9 mouse cellular contexts compared by ENCODE assay signal in the genomic region with DNA sequence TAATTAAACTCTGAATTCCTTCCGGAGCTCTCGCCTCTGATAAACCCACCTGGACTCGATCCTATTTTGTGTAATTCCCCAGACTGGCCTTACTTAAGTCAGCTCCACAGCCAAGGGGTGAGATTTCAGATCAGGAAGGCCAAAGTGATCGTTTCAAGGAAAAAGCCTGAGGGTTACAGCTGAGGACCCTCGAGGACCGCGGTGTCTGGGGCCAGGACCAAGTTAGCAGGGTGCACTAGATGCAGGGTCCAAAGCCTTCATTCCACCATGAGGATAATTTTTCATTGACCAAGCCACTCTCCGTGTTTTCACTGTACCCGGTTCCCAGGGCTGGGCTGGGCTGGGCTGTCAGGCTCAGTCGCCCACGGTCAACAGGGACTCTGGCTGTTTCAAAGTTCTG. TPM values are rescaled to one million over a fixed set of nuclear protein-coding genes. Genes with fewer than 3 reads are reported as not detected.
A peak's percentile ranks its signal among the peaks of the same experiment; 100 is the strongest.
DNase-seq lines count a peak whose midpoint lies in the region; ATAC-seq and TF ChIP-seq lines count a peak whose summit lies in the region.
"Had no signal": no experiment of that assay in that cellular context is flagged by ENCODE, and none has a peak within 500 bp of the region (broad histone marks: within the 10 kb centered on the region; RNA-seq: fewer than 3 reads in every experiment).

No protein-coding gene starts in this region.

- no peak for TF ChIP-seq POLR2A in bone marrow, adult 2 months (IDR thresholded peaks at IDR 0.05; ENCODE audit: borderline replicate concordance, control insufficient read depth, low read depth, low read length)

- no peaks in the 10 kb centered on the region for H3K9me3 ChIP-seq in heart, embryonic 12.5 days (replicated peaks)
- no peaks in the 10 kb centered on the region for H3K9me3 ChIP-seq in kidney, embryonic 15.5 days (replicated peaks)
- H3K9me3 ChIP-seq in midbrain, postnatal 0 days (ENCODE audit: low read length), result no peaks in the 10 kb centered on the region
- H3K9me3 ChIP-seq in stomach, embryonic 16.5 days (replicated peaks; ENCODE audit: control insufficient read depth, low read length), result no peaks in the 10 kb centered on the region

- peak overlapping the region; percentile 74 for H3K4me2 ChIP-seq in heart, embryonic 12.5 days
- H3K4me2 ChIP-seq in kidney, embryonic 15.5 days, result peak overlapping the region; percentile 92
- H3K4me2 ChIP-seq in midbrain, postnatal 0 days (ENCODE audit: low read depth, low read length, poor library complexity, severe bottlenecking), result peak overlapping the region; percentile 88
- H3K4me2 ChIP-seq in stomach, embryonic 16.5 days (ENCODE audit: low read depth, low read length), result peak overlapping the region; percentile 69

- H3K27ac ChIP-seq in bone marrow, adult 2 months (ENCODE audit: control insufficient read depth, insufficient read depth, low read depth, low read length, poor library complexity), result no peak overlapping the region
- peak overlapping the region; percentile 94 for H3K27ac ChIP-seq in heart, embryonic 12.5 days (ENCODE audit: poor library complexity, severe bottlenecking)
- H3K27ac ChIP-seq in kidney, embryonic 15.5 days, result peak overlapping the region; percentile 86
- H3K27ac ChIP-seq in midbrain, postnatal 0 days (ENCODE audit: low read depth, low read length), result peak overlapping the region; percentile 71; the same call in 1 of the 2 replicates
- H3K27ac ChIP-seq in stomach, embryonic 16.5 days (ENCODE audit: low read length), result peak overlapping the region; percentile 73

- DNase-seq in 3134 (ENCODE audit: extremely low read depth, insufficient read length, low spot score), result peak; percentile 64
- peak; percentile 78 for DNase-seq in liver
- peak; percentile 61 for DNase-seq in midbrain, postnatal 0 days (ENCODE audit: low spot score)

- WGBS in bone marrow, adult 2 months, result under 1% methylated on average over 11 of the region's 11 CpGs
- under 1% methylated on average over 11 of the region's 11 CpGs for WGBS in heart, embryonic 12.5 days
- under 1% methylated on average over 11 of the region's 11 CpGs for WGBS in kidney, embryonic 15.5 days
- WGBS in midbrain, postnatal 0 days, result under 1% methylated on average over 11 of the region's 11 CpGs
- whole genome bisulfite sequencing in stomach, embryonic 16.5 days, result under 1% methylated on average over 11 of the region's 11 CpGs

- H3K9ac ChIP-seq in heart, embryonic 12.5 days, result peak overlapping the region; percentile 97
- peak overlapping the region; percentile 97 for H3K9ac ChIP-seq in kidney, embryonic 15.5 days
- H3K9ac ChIP-seq in midbrain, postnatal 0 days (replicated peaks; ENCODE audit: low read length, poor library complexity, severe bottlenecking), result peak overlapping the region; percentile 90
- H3K9ac ChIP-seq in stomach, embryonic 16.5 days (ENCODE audit: low read length), result peak overlapping the region; percentile 97

- H3K36me3 ChIP-seq in heart, embryonic 12.5 days, result no peaks in the 10 kb centered on the region
- no peaks in the 10 kb centered on the region for H3K36me3 ChIP-seq in kidney, embryonic 15.5 days
- H3K36me3 ChIP-seq in midbrain, postnatal 0 days (ENCODE audit: insufficient read depth, low read length), result no peaks in the 10 kb centered on the region
- H3K36me3 ChIP-seq in stomach, embryonic 16.5 days (ENCODE audit: control insufficient read depth, insufficient read depth, low read length), result no peaks in the 10 kb centered on the region
- H3K36me3 ChIP-seq: G1E had no signal

- H3K4me3 ChIP-seq in bone marrow, adult 2 months (replicated peaks; ENCODE audit: control insufficient read depth, low read depth, low read length), result peak overlapping the region; percentile 2
- H3K4me3 ChIP-seq in heart, embryonic 12.5 days, result peak overlapping the region; percentile 91
- H3K4me3 ChIP-seq in kidney, embryonic 15.5 days (replicated peaks), result peak overlapping the region; percentile 89
- peak overlapping the region; percentile 55 for H3K4me3 ChIP-seq in midbrain, postnatal 0 days (ENCODE audit: low read depth, low read length)
- peak overlapping the region; percentile 90 for H3K4me3 ChIP-seq in stomach, embryonic 16.5 days (replicated peaks; ENCODE audit: low read length)

- TF ChIP-seq CTCF in bone marrow, adult 2 months (IDR thresholded peaks at IDR 0.05; ENCODE audit: control insufficient read depth, insufficient read depth, low read length), result no peak
- TF ChIP-seq CTCF in midbrain, postnatal 0 days (IDR thresholded peaks at IDR 0.05), result no peak

- ATAC-seq in erythroid progenitor cell, adult 5-6 weeks (replicated peaks; ENCODE audit: low FRiP score, poor library complexity, severe bottlenecking), result peak; percentile 55; the same call in 1 of the 2 replicates
- ATAC-seq in heart, embryonic 12.5 days (ENCODE audit: insufficient number of reproducible peaks, low FRiP score), result peak; percentile 56
- peak; percentile 59 for ATAC-seq in kidney, embryonic 15.5 days (replicated peaks; ENCODE audit: low FRiP score)
- peak; percentile 52 for ATAC-seq in midbrain, postnatal 0 days (ENCODE audit: low FRiP score)
- peak; percentile 59 for ATAC-seq in stomach, embryonic 16.5 days (ENCODE audit: insufficient read depth, low FRiP score)

- H3K27me3 ChIP-seq in heart, embryonic 12.5 days (replicated peaks), result no peaks in the 10 kb centered on the region
- no peaks in the 10 kb centered on the region for H3K27me3 ChIP-seq in kidney, embryonic 15.5 days
- H3K27me3 ChIP-seq in midbrain, postnatal 0 days (ENCODE audit: insufficient read depth, low read length), result no peaks in the 10 kb centered on the region
- H3K27me3 ChIP-seq in stomach, embryonic 16.5 days (ENCODE audit: control insufficient read depth, insufficient read depth, low read length), result no peaks in the 10 kb centered on the region

- peaks cover 1% of the 10 kb centered on the region for H3K4me1 ChIP-seq in bone marrow, adult 2 months (ENCODE audit: control insufficient read depth, insufficient read depth, low read length)
- H3K4me1 ChIP-seq in heart, embryonic 12.5 days (replicated peaks), result peaks cover 28% of the 10 kb centered on the region
- H3K4me1 ChIP-seq in kidney, embryonic 15.5 days, result peaks cover 45% of the 10 kb centered on the region
- peaks cover 9% of the 10 kb centered on the region; the same call in 1 of the 2 replicates for H3K4me1 ChIP-seq in midbrain, postnatal 0 days (ENCODE audit: insufficient read depth, low read length)
- H3K4me1 ChIP-seq in stomach, embryonic 16.5 days (ENCODE audit: control insufficient read depth, insufficient read depth, low read length), result peaks cover 13% of the 10 kb centered on the region

RNA-seq across cellular contexts. Expression of gene Prickle1, which starts 0.6 kb away (rescaled TPM):
- polyA plus RNA-seq in bone marrow, adult 2 months (2011; ENCODE audit: insufficient read depth, insufficient read length, low replicate concordance, missing spikeins), result 2.1 and 4.0 TPM in 2 replicates
- total RNA-seq in erythroid progenitor cell, adult 5-6 weeks (2015; ENCODE audit: low replicate concordance), result 0.42 TPM in 1 of 2 replicates, not detected in the other
- total RNA-seq in erythroid progenitor cell, adult 5-6 weeks (2017; ENCODE audit: low replicate concordance), result not detected in 2 replicates
- polyA plus RNA-seq in heart, embryonic 12.5 days (2016; fragmentation: Nextera tagmentation; extraction: Ambion mirVana), result 42.2 and 43.7 TPM in 2 replicates
- polyA plus RNA-seq in kidney, embryonic 15.5 days (2015; fragmentation: Nextera tagmentation; extraction: Ambion mirVana), result 24.3 and 27.0 TPM in 2 replicates
- total RNA-seq in midbrain, postnatal 0 days (2014; rRNA removed), result 14.6 and 16.3 TPM in 2 replicates
- 13.7 and 14.5 TPM in 2 replicates for polyA plus RNA-seq in midbrain, postnatal 0 days (2015; fragmentation: Nextera tagmentation; extraction: Ambion mirVana)
- polyA plus RNA-seq in stomach, embryonic 16.5 days (2015; fragmentation: Nextera tagmentation; extraction: Ambion mirVana), result 20.2 and 21.7 TPM in 2 replicates
- polyA plus RNA-seq: G1E had no signal

Comparison
In these comparisons a context has a peak if more than half of its experiments do, and no peak if none do; other contexts are left out.
1. H3K4me3 ChIP-seq: peak in every context shown above with its lines; median percentile 91 in heart, embryonic 12.5 days; 90 in stomach, embryonic 16.5 days; 89 in kidney, embryonic 15.5 days; 55 in midbrain, postnatal 0 days; 2 in bone marrow, adult 2 months.